Mouse (Mus musculus) neural tube, embryonic 10.5 days (tissue): ENCODE results near the gene Caprin2.
"Not testable (repeated sequence)": the region's sequence is repeated elsewhere in the genome, so short reads cannot be mapped to it uniquely, and the experiment has no call there.

Experiments
- DNase-seq: peaks from one replicate; pipeline ENCODE4 v3.0.0-alpha.2; 2017; ENCODE audit warnings: low spot score; ENCODE audit errors: extremely low spot score

The Caprin2 gene

GRCm38 (mm10) chr6:148895773-148896506 is at the start of gene Caprin2:
Caprin2 (minus strand) TSS chr6:148896237.
- peak; percentile 98 for DNase-seq

GRCm38 (mm10) chr6:148944767-148945508 is 48.9 kb upstream of the Caprin2 start:
- DNase-seq: peak; percentile 83

- no peak for DNase-seq
These were observed 48.3 kb upstream of the Caprin2 start for GRCm38 (mm10) chr6:148944344-148944766.

GRCm38 (mm10) chr6:148943695-148944094 is 47.7 kb upstream of the Caprin2 start:
- no peak for DNase-seq

GRCm38 (mm10) chr6:148942406-148942805 is 46.4 kb upstream of the Caprin2 start:
- DNase-seq: no peak

- DNase-seq: no peak
These were observed 45.8 kb upstream of the Caprin2 start for GRCm38 (mm10) chr6:148941880-148942279.

- not testable (repeated sequence) for DNase-seq
These were observed 44.3 kb upstream of the Caprin2 start for GRCm38 (mm10) chr6:148940383-148940782.

- no peak for DNase-seq
These were observed 41.7 kb upstream of the Caprin2 start for GRCm38 (mm10) chr6:148937693-148938092.

- no peak for DNase-seq
These were observed 39.0 kb upstream of the Caprin2 start for GRCm38 (mm10) chr6:148934961-148935590.

- no peak for DNase-seq
These were observed 35.2 kb upstream of the Caprin2 start for GRCm38 (mm10) chr6:148931281-148931680.

GRCm38 (mm10) chr6:148918841-148919398 is 22.9 kb upstream of the Caprin2 start:
- DNase-seq: no peak

- no peak for DNase-seq
These were observed 21.6 kb upstream of the Caprin2 start for GRCm38 (mm10) chr6:148917672-148918071.

- DNase-seq: no peak
These were observed 20.8 kb upstream of the Caprin2 start for GRCm38 (mm10) chr6:148916817-148917216.

GRCm38 (mm10) chr6:148913938-148914337 is 17.9 kb upstream of the Caprin2 start:
- peak; percentile 39 for DNase-seq

GRCm38 (mm10) chr6:148911906-148912305 is 15.9 kb upstream of the Caprin2 start:
- not testable (repeated sequence) for DNase-seq

GRCm38 (mm10) chr6:148906958-148907357 is 10.9 kb upstream of the Caprin2 start:
- no peak for DNase-seq

GRCm38 (mm10) chr6:148902728-148903127 is 6.7 kb upstream of the Caprin2 start:
- no peak for DNase-seq

- no peak for DNase-seq
These were observed 442 bp upstream of the Caprin2 start for GRCm38 (mm10) chr6:148896507-148896851.

GRCm38 (mm10) chr6:148894888-148895772 is 907 bp downstream of the Caprin2 start:
- peak; percentile 17 for DNase-seq

- DNase-seq: no peak
These were observed 22.1 kb downstream of the Caprin2 start for GRCm38 (mm10) chr6:148873911-148874310.

GRCm38 (mm10) chr6:148845629-148846028 is 50.4 kb downstream of the Caprin2 start:
- DNase-seq: no peak
